Mouse (Mus musculus): ENCODE measurements around the gene Olah. TPM values are rescaled to one million over a fixed set of nuclear protein-coding genes. Genes with fewer than 3 reads are reported as not detected.
"Not testable (repeated sequence)": the region's sequence is repeated elsewhere in the genome, so short reads cannot be mapped to it uniquely, and the experiment has no call there.

The Olah gene
- not detected in 2 replicates for polyA plus RNA-seq (2012; rRNA removed)

- 50% methylated on average over 10 of the region's 10 CpGs for WGBS
Observed at GRCm38 (mm10) chr2:3397110-3397509, at the start of gene Olah. TSS of gene Olah (minus strand) at chr2:3397210.

DNA sequence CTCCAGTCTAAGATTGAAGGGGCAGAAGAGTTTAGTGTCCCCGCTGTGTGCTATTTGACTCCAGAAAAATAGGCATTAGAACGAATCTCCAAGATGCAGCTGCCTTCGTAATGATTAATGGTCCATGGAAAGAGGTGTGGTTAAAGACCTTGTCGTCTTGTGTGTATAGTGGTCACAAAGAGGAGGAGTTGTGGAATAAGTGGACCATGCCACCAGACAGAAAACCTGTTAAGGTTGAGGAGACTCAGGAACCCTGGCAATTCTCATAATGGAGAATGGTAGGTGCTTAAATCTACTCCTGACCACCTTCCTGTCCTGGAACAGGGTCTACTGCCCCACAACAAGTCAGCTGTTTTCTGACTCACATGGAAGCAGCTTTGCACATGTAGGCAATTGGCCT, 49.0 kb upstream of the Olah start:
- 82% methylated on average over 4 of the region's 4 CpGs for WGBS
- DNase-seq (ENCODE audit: low read depth, low spot score) = no peak

More at GRCm38 (mm10) chr2:3397110-3397509, at the start of gene Olah:
- DNase-seq (ENCODE audit: low read depth, low spot score) = not testable (repeated sequence)

- 76% methylated on average over 7 of the region's 7 CpGs for WGBS
- DNase-seq (ENCODE audit: low read depth, low spot score) = no peak
Observed at GRCm38 (mm10) chr2:3444206-3444605, 47.2 kb upstream of the Olah start.

GRCm38 (mm10) chr2:3437956-3438355, 40.9 kb upstream of the Olah start:
- DNase-seq (ENCODE audit: low read depth, low spot score) = no peak
- WGBS = 80% methylated on average over 7 of the region's 7 CpGs

DNA sequence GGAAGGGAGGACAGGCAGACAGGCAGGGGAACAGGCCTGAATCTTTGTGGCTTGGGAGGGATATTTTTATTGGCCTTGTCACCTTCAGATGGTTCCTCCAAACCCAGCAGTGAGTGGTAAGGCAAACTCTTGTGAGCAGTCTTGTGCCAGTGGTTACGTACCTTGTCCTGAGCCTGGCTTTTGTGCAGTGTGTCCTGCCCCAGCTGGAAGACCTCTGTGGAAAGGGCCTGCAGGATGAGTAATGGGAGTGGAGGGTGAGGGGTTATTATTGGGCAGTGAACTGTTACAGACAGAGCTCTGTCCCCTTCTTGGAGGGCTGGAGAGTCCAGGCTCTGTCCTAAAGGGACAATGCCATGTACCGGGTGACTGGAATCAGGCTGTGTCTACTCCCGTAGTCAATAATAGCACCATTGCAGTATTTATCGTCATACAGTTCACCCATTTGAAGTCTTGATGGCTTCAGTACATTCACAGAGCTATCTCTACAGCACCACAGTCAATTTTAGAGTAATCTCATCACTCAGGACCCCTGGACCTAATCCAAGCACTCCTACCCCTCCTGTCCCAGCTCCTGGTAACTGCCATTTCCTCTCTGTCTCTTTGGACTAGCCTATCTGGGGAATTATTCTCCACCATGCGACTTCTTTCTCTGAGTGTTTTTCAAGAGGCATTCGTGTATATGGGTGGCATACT, 38.5 kb upstream of the Olah start:
- 88% methylated on average over 6 of the region's 6 CpGs for WGBS

DNA sequence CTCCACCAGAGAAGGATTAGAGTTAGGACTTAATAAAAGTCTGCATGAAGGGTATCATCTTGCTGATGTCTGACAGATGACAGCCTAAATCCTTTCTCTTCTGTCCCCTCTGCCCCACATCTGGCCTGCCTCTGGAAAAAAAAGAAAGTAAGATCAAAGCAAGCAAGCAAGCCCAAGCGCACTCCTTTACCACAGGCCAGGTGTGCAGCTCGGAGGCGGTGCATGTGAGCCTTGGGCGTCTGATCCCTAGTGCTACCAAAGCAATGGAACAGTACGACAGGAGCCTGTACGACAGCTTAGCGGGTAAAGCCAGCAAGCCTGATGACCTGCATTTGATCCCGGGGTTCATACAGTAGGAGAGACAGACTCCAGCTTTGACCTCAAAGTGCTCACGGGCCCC, 33.9 kb upstream of the Olah start:
- WGBS = 85% methylated on average over 9 of the region's 9 CpGs

More for the DNA sequence above, 38.5 kb upstream of the Olah start:
- DNase-seq (ENCODE audit: low read depth, low spot score) = no peak

GRCm38 (mm10) chr2:3424579-3424910, 27.5 kb upstream of the Olah start:
- DNase-seq (ENCODE audit: low read depth, low spot score) = no peak
- 1% methylated on average over 10 of the region's 10 CpGs for WGBS

More for the DNA sequence above, 33.9 kb upstream of the Olah start:
- no peak for DNase-seq (ENCODE audit: low read depth, low spot score)

GRCm38 (mm10) chr2:3423841-3424578, 27.0 kb upstream of the Olah start, which contains the start of gene Dclre1c:
TSS of gene Dclre1c (plus strand) at chr2:3424131.
- peak; percentile 89 for DNase-seq (ENCODE audit: low read depth, low spot score)
- under 1% methylated on average over 29 of the region's 29 CpGs for WGBS

GRCm38 (mm10) chr2:3422548-3422947, 25.5 kb upstream of the Olah start, which contains the start of gene Meig1:
TSS of gene Meig1 (minus strand) at chr2:3422648.
- no peak for DNase-seq (ENCODE audit: low read depth, low spot score)
- WGBS = 71% methylated on average over 3 of the region's 3 CpGs

DNA sequence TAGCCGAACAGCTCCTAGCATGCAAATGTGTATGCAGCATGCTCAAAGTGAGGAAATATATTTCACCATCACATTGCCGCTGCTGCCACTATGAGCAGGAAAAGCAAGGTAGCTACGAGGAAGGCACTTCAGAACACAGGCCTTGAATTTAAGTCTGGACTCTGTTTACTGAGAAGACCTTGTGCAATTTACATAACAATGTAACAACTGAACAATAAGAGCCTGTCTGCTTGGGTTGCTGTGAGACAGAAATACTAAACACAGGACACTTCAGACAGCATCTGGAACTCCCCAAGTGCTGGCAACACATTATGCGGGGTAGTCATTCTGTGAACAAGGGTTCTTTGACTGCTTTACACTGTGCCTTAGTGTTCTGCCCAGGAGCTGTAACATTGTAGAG, 23.1 kb upstream of the Olah start:
- DNase-seq (ENCODE audit: low read depth, low spot score) = no peak
- 74% methylated on average over 4 of the region's 4 CpGs for WGBS

- under 1% methylated on average over 38 of the region's 38 CpGs for WGBS
- DNase-seq (ENCODE audit: low read depth, low spot score) = peak; percentile 78
Observed at GRCm38 (mm10) chr2:3418883-3419431, 21.9 kb upstream of the Olah start.

- DNase-seq (ENCODE audit: low read depth, low spot score) = no peak
Observed at GRCm38 (mm10) chr2:3415676-3416075, 18.7 kb upstream of the Olah start.

DNA sequence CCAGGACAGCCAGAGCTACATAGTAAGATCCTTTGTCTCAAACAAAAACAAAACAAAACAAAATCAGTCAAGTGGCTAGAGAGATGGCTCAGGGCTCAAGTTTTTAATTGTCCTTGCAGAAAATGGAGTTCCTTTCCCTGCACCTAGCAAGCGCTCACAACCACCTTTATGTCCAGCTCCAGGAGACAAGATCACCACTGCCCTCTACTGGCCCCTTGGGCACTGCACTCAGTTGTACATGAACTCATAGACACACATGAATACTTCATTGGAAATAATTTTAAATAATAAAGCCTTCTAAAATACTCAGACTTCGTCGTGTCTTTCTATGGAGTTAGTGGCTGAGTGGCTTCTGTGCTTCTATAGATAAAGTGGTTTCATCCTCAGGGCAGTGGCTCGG, 17.2 kb upstream of the Olah start:
- DNase-seq (ENCODE audit: low read depth, low spot score) = no peak
- WGBS = 40% methylated on average over 4 of the region's 4 CpGs

More at GRCm38 (mm10) chr2:3415676-3416075, 18.7 kb upstream of the Olah start:
- 25% methylated on average over 1 of the region's 1 CpGs for WGBS

GRCm38 (mm10) chr2:3407756-3408155, 10.7 kb upstream of the Olah start:
- DNase-seq (ENCODE audit: low read depth, low spot score) = no peak
- WGBS = 47% methylated on average over 7 of the region's 7 CpGs

DNA sequence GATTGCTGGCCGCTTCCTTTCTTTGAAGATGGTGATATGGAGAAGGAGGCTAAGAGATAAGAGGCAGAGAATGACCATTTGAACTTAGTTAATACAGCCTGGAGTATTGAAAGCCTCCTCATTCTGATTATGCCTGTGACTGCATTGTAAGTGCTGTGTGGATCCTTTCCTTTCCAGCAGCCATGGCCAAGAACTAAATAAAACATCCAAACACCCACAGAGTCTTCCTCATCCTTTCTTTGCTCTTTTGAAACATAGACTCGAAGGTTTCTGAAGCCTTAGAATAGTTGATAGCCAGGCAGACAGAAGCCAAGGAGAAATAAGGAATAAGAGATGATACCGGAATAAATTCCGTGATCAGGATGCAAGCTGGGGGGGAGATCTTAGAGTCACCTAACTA, 9.0 kb upstream of the Olah start:
- 88% methylated on average over 4 of the region's 4 CpGs for WGBS

GRCm38 (mm10) chr2:3391945-3392344, 5.1 kb downstream of the Olah start:
- DNase-seq (ENCODE audit: low read depth, low spot score) = no peak
- WGBS = 71% methylated on average over 2 of the region's 2 CpGs

More for the DNA sequence above, 9.0 kb upstream of the Olah start:
- DNase-seq (ENCODE audit: low read depth, low spot score) = no peak

DNA sequence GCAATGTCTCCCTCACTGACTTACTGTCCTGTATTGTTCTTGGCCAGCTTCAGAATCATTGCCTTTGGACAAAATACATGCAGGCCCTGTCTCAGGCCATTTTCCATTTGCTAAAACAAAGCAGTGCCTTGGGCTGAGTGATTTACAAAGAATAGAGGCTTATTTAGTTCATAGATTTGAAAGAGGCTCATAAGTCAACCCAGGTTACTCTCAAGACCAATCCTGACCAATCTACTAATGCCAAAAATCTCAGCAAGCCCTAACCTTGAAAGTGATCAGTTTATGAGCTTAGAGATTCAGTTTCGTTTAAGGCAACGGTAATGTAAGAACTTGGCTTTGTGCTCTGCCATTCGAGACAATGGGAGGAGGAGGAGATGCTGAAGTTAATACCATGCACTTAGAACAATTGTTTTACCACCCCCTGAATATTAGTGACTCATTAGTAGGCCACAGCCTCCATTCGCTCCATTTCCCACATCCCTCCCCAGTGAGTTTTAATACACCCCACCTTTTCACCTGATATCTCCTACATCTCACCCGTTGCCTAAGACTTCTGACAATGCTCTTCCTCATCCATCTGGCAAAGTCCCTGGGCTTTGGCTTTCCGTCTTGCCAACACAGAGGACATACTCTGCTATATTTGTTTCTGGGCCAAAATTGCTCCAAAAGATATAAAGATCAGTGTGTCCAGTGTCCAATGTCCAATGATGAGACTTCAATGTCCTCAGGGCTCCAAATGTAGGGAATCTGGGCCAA, 9.7 kb downstream of the Olah start:
- WGBS = 64% methylated on average over 6 of the region's 6 CpGs
- no peak for DNase-seq (ENCODE audit: low read depth, low spot score)

- WGBS = 59% methylated on average over 4 of the region's 4 CpGs
- no peak for DNase-seq (ENCODE audit: low read depth, low spot score)
Observed at GRCm38 (mm10) chr2:3365127-3365526, 31.9 kb downstream of the Olah start.

GRCm38 (mm10) chr2:3361067-3361466, 35.9 kb downstream of the Olah start:
- WGBS = 85% methylated on average over 3 of the region's 3 CpGs
- DNase-seq (ENCODE audit: low read depth, low spot score) = no peak

GRCm38 (mm10) chr2:3357887-3358286, 39.1 kb downstream of the Olah start:
- DNase-seq (ENCODE audit: low read depth, low spot score) = no peak
- 49% methylated on average over 3 of the region's 3 CpGs for WGBS

All from large intestine, adult 2 months (tissue).